Mouse (Mus musculus) lung, postnatal 0 days (tissue): ENCODE measurements around the gene Alox12.

Source experiments
- CTCF ChIP-seq: IDR thresholded peaks from 2 replicates; pipeline ENCODE4 v1.5.1; 2016; ENCODE audit warnings: antibody characterized with exemption, mild to moderate bottlenecking
- EP300 ChIP-seq: IDR thresholded peaks from 2 replicates; pipeline ENCODE4 v1.6.1; 2016; ENCODE audit warnings: antibody characterized with exemption, mild to moderate bottlenecking, control low read depth

- TF ChIP-seq CTCF, result no peak
- TF ChIP-seq EP300, result no peak
These were observed 28.6 kb downstream of the Alox12 start for GRCm38 (mm10) chr11:70226602-70226890.
